Mouse (Mus musculus) E14TG2a.4 (cell line): Measurements from ENCODE around the gene Capg.

ENCODE experiments used
- CTCF ChIP-seq: conservative IDR thresholded peaks from 2 replicates; pipeline ENCODE4 v1.5.1; 2014; ENCODE audit warnings: low read length
- NANOG ChIP-seq: IDR thresholded peaks from 2 replicates; pipeline ENCODE4 v1.6.1; 2014; ENCODE audit warnings: borderline replicate concordance, low read length, mixed read lengths
- POU5F1 ChIP-seq: IDR thresholded peaks from 2 replicates; pipeline ENCODE4 v1.6.1; 2014; ENCODE audit warnings: low read length, borderline replicate concordance

DNA sequence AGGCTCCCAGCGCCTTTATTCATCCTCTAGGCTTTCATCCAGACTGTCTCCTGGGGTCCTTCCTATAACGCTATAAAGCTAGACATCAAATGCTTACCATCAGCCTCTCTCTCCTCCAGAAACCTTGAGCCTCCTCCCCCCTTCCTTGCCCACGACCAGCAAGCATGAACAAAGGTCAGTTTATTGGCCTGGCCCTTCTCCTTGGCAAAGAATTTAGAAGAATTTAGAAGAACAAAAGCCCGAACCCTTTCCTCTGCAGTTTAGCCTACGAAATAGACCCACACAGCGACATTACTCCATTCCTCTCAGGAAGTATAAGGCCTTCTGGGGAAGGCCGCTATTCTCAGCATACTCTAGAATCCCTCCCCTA is 31.1 kb upstream of the Capg start:
- no peak for TF ChIP-seq CTCF
- TF ChIP-seq NANOG: no peak
- TF ChIP-seq POU5F1: no peak
